Mouse (Mus musculus) retina, adult 2 months (tissue): ENCODE data around the gene Dennd1a.

Source experiments
- DNase-seq: peaks from one replicate; pipeline ENCODE4 v3.0.0-alpha.2; 2012; ENCODE audit warnings: low read depth, low spot score

Gene Dennd1a

DNA sequence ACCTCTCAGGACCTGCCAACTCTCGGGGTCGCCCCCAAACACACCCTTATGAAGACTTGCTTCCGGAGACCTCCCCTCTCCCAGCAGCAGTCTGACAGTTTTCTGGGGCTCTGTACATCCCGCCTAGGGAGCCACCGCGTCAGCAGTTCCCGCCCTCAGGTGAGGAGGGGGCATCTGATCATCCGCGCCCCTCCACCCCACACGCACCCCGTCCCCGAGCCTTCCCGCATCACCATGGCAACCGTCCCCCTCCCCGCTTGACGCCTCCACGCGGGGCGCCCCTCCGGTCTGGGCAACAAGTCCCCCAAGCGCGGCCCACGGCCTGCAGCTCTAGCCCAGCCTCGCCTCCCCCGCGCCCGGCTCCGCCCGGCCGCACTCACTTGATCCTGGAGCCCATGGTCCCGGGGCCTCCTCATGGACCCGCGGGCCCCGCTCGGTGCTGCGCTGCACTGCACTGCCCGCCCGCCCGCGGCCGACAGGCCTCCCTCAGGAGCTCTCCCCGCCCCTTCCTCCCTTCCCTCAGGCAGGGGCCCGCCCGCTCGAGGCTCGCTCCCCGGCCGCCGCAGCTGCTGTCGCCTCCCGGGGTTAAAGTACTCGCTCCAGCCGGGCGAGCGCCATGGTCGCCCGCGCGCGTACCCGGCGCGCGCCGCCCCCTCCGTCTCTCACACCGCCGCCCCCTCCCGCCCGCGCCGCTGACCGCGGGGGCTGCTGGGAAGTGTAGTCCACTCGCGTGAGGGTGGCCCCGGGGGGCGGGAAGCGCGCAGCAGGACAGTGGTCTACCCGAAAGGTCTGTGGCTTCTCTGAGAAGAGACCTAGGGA, at the start of gene Dennd1a:
Dennd1a (minus strand) TSS at position 658 of the 819 bp plus-strand sequence.
- DNase-seq = peak; percentile 64

DNA sequence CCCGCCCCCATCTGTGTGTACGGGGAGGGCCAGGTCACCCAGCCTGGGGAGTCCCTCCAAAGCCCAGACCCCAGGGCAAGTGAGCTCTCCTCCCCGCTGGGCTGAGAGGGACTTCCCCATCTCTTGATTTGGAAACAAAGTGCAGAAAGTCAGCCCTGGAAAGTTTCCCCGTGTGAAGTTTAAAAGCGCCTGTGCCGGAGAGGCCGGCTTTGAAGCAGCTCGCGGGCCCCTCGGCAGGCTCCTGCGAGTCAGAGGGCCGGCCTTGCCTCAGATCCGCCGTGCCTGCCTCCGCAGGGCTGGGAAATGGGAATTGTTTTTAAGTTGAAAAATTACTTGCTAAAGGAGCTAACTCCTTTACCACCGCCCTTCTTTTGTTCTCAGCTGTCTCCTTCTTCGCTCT, 49.4 kb upstream of the Dennd1a start:
- no peak for DNase-seq

DNA sequence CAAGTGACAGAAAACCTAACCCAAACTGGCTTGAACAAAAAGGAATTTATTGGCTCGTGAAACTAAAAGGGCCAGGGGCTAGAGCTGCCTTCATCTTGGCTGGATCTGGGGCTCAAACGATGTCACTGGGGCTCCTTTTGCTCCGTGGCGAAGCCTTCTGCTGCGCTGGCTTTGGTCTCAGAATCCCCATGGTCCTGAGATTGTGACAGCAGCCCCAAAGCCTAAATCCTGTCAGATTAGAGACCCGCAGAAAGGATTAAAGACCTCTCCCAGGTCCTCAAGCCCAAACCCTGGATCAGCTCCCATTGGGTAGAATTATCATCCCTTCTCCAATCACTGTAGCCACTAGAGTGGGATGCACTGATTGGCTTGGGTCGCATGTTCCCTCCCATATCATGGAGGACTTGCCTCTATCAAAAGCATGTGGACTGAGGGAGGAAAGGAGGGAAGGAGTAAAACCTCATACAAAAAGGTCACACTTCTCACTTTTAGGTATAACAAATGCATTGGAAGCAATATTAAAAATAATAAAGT, 46.5 kb upstream of the Dennd1a start:
- no peak for DNase-seq

DNA sequence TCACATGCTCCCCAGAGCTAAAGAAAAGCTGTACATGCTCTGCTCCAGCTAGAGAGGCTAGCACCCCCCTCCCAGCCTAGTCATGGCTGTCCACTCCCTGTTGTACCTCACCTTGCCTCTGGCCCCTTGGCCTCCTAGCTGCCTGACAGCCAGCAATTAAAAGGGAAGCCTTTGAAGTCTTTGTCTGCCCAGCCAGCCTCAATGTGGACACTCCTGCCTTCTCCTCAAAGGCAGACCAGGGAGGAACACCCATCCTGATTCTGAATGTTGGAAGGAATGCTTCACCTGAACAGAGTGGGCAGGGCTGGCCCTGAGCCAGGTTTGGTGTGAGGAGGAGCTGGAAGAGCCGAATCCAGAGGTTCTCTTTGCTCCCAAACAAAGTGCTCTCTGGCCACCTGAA, 39.5 kb upstream of the Dennd1a start:
- DNase-seq = no peak

DNA sequence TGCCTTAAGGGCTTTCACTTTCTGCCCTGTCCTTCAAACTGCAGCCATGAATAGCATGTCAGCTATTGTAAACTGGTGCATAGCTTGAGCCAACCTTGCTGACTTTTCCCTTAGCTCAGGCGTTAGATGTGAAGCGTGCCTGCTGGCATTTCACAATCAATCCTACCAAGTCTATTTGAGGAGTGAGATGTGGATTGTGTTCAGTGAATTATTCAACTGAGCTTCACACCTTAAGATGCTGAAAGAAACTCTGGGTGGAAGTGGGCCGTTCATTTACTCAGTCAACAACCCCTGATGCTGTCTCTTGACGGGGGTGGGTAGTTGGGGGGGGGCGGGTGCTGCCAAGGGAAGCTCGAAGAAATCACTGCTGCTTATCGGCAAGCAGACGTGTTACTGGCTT, 36.2 kb upstream of the Dennd1a start:
- DNase-seq = no peak

DNA sequence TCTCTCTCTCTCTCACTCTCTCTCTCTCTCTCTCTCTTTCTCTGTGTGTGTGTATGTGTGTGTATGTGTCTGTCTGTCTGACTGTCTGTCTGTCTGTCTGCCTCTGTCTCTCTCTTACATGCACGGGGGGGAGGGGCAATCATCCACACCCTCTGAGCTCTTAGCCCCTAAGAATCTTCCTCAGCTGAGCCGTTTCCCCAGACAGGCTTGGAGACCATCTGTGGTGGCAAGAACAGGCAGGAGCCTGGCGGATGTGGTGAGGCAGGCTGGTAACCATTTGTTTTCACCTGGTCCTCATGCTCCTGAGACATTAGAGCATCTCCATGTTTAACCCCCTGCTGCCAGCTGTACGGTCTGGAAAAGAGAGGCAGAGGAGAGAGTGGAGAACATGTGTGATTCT, 33.7 kb upstream of the Dennd1a start:
- DNase-seq = no peak

DNA sequence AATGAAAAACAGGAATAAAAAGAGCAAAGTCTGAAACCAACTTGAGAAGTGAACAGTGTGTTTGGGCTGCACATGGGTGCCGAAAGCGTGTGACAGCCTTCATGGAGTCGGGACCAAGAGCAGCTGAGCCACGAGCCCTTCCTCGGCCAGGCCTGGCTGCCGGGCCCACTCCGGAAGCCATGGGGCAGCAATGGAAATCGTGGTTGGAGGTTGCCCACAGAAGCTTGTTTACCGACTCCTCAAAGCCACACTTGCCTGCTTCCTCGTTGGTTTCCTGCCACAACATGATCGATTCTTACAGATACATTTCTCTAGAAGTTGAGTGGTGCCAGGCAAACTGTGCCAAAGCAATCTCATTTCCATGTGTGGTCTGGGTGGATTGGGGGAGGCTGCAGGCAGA, 31.9 kb upstream of the Dennd1a start:
- no peak for DNase-seq

DNA sequence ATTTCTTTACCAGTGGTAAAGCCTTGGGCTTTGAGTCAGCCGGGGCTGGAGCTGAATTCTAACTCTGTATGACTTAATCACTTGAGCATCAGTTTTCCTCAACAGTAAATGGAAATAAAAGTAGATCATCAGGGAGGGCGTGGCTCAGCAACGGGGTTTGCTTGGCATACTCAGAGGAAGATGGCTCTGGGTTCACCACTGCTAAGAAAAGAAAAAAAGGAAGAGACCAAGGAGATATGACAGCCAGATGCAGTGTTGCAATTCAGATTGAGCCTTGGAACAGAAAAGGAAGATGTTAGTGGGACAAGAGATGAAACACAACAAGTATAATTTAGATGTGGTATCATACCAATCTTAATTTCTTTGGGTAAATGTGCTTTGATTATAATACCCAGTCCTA, 26.2 kb upstream of the Dennd1a start:
- no peak for DNase-seq

DNA sequence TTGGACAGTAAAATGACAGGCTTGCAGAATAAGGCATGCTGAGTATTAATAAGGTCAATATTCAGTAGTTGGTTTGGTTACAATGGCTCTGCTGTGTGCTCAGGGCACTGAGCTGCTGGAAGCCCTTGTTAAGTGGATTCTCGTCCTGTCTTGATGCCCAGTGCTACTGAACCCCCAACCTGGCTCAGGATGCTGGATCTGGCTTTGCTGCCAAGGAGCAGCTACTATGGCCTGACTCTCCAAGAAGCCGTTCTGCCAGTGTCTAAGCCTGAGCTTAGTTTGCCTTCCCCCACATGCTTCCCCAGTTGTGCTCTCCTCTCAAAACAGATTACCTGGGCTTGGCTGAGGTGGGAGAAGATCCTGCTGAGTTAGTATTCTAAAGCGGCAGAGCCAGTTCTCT, 25.7 kb upstream of the Dennd1a start:
- no peak for DNase-seq

DNA sequence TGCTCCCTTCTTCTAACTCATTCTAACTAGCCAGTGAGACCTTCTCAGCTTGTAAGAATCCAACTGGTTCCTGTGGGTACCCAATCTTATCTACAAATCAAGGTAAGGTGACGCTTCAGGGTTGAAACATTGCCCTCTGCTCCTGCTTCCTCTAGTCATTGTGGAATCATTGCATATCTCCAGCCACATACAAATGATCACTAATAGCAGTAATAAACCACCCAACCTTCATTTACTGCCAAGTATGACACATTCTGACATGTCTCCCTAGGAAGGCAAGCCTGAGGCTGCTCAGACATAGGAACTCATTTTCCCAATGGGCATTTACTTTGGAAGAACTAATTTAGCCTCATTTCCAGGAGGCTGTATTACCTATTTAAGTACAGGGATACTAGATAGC, 18.0 kb upstream of the Dennd1a start:
- no peak for DNase-seq

DNA sequence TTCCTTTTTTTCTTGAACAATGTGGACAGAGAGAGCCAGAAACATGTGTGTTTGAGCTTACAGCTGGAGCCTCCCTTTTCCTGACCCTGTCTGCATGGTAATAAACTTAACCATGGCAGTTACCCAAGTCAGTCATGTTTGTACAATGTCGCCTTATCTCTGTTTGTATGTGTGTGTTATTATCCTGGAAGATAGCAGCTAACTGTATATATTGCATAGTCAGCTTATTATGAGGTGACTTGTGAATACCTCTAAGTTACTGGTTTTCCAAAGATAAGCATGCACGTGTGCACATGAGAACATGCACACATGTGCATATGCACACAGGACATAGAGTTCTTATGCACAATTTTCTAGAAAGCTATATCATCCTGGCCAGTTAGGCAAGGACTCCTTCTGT, 13.8 kb upstream of the Dennd1a start:
- DNase-seq = no peak

DNA sequence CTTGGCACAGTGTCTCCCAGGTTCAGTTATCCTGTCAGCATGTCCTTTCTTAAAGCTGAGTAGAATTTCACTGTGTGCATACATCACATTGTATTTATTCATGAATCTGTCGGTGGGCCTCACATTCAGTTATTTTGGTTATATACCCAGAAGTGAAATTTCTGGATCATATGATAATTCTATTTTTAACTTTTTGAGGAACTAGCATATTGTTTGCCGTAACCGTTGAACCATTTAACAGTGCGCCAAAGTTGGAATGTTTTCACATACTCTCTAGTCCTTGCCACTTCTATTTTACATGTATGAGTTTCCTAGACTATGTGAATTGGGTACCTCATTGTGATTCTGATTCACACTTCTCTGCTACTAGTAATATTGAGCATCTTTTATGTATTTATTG, 8.7 kb upstream of the Dennd1a start:
- DNase-seq = no peak

DNA sequence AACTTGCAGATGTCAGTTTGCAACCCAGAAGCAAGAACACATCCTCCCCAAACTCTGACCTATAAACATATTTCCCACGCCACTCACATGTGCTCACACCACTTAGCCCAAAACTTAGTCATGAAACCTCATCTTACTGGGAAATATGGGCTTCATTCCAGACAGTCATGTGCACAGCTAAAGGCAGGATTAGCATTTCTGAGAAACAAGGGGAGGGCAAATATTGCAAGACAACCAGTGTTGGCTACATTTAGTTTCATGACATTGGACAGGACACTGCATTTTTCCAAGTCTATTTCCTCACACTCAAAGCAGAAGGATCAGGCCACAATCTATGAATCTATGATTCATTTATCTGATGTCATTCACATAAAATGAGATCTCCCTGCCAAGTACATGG, 4.3 kb upstream of the Dennd1a start:
- no peak for DNase-seq

DNA sequence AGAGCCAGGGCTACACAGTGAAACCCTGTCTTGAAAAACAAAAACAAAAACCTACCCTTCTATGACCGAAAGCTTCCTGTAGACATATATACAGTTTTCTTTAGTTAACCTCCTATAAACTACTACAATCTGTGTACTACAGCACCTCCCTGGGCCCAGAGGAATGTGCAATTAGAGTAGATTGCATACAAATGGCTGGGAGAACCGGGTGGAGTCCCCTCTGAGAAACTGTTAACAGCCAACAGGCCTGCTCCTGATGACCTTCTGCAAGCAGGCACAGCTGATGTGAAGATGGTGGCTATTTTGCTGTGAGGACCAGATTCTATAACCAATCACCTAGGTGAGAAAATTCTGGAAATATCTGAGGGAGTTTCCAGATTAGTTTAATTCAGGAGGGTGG, 1.0 kb upstream of the Dennd1a start:
- DNase-seq = no peak

DNA sequence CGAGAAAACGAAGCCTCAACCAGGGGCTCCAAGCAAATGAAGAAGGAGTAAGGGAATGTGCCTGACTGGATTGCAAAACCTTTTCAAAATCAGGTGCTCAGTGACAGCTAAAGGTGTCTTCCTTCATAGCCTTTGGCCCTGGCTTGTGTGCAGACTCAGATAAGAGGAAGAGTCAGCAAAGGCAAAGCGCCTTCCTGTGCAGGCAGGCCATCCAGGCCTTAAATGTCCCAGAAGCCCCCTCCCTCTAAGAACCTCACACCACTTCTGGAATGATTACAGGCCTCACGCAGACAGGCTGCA, 807 bp downstream of the Dennd1a start:
- DNase-seq = no peak

DNA sequence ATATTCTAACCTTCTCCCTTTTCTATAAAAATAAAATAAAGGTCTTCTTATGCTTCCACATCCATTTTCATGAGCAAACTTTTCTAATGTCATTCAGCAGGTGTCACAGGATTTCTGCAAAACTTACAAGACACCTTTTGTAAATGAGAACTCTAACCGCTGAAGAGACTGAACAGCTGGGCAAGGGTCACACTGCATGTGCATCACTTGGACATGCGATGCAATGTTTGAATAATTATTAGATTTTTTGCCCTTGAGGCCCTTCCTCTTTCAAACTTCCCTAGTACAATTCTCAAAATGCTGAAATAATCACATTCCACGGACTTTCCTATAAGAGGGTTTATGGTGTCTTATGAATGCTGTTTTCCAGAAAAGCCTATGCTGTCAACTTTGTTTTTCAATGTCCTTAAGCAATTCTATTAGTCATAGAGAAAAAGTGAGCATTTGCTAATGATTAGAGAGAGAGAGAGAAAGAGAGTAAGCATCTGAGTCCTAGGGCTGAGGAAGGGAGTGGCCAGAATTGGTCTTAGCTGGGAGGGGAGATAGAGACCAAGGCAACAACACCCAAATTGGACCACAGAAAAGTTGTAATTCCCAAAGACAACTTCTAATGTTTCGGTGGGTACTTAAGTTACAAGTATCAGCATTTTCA, 1.3 kb downstream of the Dennd1a start:
- no peak for DNase-seq

DNA sequence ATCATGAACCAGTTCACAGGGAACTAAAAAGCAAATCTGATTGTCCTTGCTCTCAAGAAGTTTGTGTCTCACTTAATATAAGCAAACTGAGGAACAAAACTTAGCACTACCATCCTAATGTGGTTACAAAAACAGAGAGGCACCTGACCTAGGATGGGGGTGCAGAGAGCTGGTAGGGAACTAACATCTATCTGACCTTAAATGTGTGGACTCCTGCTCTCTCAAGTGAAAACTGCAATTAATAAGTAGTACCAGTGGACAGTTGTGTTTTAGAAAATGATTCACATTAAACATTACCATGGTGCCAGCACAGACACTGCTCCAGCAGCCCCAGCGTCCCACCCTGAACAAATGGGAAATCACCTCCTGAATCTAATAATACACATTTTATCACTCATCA, 3.2 kb downstream of the Dennd1a start:
- no peak for DNase-seq

DNA sequence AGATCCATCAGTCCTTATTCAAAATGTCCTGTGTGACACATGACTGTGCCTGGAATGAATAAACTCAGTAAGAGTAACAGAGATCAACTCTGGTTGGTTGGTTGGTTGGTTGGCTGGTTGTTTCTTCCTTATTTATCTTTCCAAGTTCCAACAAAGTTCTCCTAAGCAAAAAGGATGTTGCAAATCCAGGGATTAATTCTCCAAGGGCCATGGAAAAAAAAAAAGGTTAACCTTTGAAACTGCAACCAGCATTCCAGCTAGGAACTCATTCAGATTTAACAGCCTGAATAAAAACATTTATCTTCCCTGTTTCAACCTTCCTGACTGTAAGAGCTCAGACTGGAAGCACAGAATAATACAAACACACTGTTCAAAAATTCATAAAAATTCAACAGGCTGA, 6.8 kb downstream of the Dennd1a start:
- DNase-seq = no peak

DNA sequence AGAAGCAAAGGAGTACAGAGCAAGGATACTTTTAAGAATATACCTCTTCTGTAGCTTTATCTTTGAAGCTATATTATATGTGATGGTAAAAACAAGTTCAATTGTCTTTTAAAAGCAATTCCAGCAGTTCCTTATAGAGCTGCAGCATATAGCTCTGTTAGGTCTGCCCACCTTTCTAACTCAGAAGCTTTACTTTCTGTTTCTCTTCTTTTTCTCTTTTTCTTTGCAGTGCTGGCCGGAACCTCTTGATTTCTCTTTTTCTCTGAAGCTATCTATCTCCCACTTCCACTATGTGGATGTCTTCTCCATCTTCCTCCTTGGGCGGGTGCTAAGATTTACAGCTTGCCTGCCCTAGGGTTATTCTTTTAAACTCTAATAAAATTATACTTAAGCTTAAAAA, 12.2 kb downstream of the Dennd1a start:
- no peak for DNase-seq

DNA sequence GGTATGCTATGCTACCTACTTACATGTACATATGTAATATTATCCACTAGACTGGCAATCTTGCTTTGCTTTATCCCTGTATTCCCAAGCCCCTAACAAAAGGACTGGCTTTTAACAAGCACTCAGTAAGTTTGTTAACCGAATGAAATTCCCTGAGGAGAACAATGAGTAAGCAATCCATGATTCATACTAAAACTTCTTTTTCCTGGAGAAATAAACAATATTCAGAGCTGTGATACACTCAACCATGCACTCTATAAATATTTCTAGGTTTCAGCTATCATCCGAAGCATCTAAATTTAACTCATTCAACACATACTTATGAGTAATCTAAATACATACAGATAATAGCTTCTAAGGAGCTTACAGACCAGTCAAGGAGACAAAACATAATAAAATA, 23.5 kb downstream of the Dennd1a start:
- no peak for DNase-seq

DNA sequence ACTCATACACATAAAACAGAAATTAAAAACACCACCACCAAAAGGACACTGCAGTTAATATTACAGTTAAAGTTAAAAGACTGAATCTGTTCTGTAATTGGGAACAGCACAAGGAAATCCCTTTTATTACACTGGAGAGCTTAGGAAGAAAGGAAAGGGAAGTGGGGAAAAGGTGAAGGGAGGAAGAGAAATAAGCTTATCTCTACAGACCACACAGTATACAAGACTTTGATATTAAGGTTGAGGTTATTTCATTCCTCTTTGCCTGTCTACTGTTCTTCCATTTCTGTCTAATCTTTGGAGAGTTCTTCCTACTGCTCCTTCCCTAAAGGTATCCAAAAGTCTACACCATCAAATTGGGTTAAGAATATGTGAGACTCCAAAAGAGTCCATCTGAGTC, 28.1 kb downstream of the Dennd1a start:
- DNase-seq = no peak

DNA sequence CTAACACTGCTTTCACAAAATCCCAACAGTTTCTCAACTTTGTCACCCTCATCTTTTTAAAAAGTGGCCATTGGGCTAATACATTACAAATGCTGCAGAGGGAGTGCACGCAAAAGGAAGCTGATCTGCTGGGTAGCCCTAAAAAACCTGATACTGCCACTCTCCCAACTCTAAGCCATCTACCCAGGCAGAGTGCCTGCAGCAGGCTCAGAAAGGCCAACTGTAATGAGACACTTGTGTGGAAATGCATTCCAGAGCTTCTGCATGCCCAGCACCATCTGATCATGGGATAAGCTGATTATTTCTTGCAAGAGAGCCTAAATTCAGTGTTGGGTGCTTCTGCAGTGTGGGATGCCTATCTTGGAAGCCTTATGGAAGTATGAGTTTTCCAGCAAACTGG, 49.6 kb downstream of the Dennd1a start:
- no peak for DNase-seq

DNA sequence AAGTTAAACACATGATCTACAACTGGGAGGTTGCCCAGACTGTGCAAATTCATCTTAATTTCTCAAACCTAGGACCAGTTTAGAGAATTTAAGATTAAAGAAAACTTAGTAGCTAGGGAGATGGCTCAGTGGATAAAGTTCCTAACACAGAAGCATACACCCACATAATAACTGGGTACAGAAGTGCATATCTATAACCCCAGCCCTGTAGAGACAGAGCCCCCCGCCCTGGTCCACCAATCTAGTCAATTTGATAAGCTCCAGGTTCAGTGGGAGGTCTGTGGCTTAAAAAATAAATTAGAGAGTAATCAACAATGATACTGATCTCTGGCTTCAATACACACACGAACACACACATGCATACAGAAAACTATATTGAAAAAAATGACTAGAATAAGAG, 51.6 kb downstream of the Dennd1a start:
- DNase-seq = no peak
